Mouse (Mus musculus) Patski (cell line): ENCODE measurements around the gene Usp32. TPM values are rescaled to one million over a fixed set of nuclear protein-coding genes. Genes with fewer than 3 reads are reported as not detected.

Experiments
- ATAC-seq: fragments of 100-300 bp; one replicate; pipeline ENCODE4 v1.8.0; 2021
- CTCF ChIA-PET: fragments of 350-600 bp; sonication (Branson Sonifier 250); formaldehyde crosslinking; loops from one replicate; lab custom pipeline; 2022; ENCODE audit warnings: inconsistent platforms; lab: Charles Lee
- POLR2A ChIA-PET: fragments of 350-600 bp; sonication (Branson Sonifier 250); formaldehyde crosslinking; loops from one replicate; lab custom pipeline; 2022; ENCODE audit warnings: antibody characterized with exemption, inconsistent platforms; lab: Charles Lee
- DNase-seq: peaks from one replicate; pipeline ENCODE4 v3.0.0-alpha.2; 2011; ENCODE audit warnings: low read depth, low spot score
- H3K27me3 ChIP-seq: fragments of 371-371 bp; one replicate; pipeline ENCODE4 v1.5.1; 2021
- CTCF ChIP-seq: fragments of 100-300 bp; IDR thresholded peaks from one replicate; pipeline ENCODE4 v1.5.1; 2021
- in situ Hi-C: fragments of 300-500 bp; cut with MboI; formaldehyde crosslinking; loops from 3 replicates; pipeline ENCODE4 v1.11.1; 2018; ENCODE audit warnings: low pct_unique_long_range_greater_than_20kb, mixed read lengths
- polyA plus RNA-seq: library from polyadenylated mRNA; unstranded; gene quantifications from one replicate; pipeline ENCODE4 v1.2.3, GENCODE M21; 2021

Usp32 gene
- 36.8 TPM for polyA plus RNA-seq

DNA sequence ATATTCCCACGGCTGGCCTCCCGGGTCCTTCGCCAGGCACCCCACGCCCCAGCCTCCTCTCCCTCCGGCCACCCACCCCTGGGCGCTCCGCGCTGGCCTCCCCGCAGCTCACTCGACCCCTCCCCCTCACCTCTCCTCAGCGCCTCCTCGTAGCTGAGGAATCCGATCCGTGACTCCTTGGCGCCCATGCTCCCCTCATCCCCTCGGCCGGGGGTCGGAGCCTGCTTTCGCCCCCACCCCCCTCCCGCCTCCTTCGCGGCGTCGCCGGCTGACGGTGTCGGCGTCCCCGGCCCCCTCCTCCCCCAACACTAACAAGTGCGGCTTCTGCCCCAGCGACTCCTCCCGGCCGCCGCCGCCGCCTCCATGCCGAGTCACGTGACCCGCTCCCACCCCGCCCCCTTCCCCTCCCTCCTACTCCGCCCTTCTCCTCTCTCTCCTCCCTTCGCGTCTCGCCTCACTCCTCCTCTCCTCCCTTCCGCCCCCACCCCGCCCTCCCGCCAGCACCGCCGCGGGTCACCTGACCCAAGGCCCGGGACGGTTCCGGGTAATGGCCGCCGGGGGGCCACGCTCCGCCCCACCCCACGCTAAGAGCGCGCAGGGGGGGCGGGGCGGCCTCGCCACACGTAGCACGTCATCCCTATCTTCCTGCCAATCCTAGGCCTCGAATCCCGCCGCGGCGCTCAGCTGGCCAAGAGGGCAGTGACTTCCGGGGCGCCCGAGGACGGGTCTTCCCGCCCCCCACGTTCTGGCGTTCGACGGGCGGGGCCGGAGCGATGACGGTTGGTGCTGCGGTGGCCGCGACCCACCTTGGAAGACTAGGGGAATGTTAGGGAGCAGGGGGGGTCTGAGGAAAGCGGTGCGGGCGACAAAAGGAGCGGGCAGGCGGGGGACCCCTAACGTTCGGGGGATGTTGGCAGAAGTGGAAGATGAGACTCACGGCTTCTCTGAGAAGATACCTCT lies at the start of gene Usp32:
TSS of gene Usp32 (minus strand) at position 581 of the 960 bp plus-strand sequence.
- H3K27me3 ChIP-seq = no peaks in the 10 kb centered on the region
- ChIA-PET POLR2A (interaction anchor here (0.6 to 0.8 kb wide), 2 partner anchors 16 to 309 kb away, joined by 3 to 5 read pairs; no protein-coding TSS in a partner anchor), CTCF (no interaction called here)
- TF ChIP-seq CTCF = no peak
- in situ Hi-C loops = no loop called here
- DNase-seq (peak; percentile 80), ATAC-seq (peak; percentile 94)

DNA sequence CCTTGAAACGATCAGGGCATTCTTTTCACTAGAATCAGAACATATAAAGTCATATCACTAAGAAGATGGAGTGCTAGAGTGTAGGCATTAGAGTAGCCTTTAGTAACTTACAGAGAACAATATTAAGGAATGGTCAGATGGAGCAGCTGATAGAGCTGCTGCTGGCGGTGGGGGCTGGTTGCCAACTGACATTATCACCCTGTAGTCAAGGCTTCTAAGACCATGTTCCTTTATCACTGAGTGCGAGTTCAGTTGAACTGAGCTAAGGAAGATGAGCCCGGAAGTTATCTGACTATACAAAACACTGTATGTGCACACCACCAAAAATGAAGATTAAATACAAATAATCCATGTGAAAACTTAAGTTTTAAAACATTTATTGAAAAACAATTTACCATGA lies 49.1 kb upstream of the Usp32 start:
- ChIA-PET POLR2A (interaction anchor here (0.7 kb wide), 1 partner anchor 13 kb away, joined by 3 read pairs; no protein-coding TSS in a partner anchor), CTCF (interaction anchor here (1.2 kb wide), 2 partner anchors 13 to 19 kb away, joined by 3 to 4 read pairs; partner anchors contain the start of gene 1700125H20Rik)
- TF ChIP-seq CTCF = no peak
- H3K27me3 ChIP-seq = no peaks in the 10 kb centered on the region
- no peak for ATAC-seq
- DNase-seq = no peak
- in situ Hi-C loops = no loop called here

DNA sequence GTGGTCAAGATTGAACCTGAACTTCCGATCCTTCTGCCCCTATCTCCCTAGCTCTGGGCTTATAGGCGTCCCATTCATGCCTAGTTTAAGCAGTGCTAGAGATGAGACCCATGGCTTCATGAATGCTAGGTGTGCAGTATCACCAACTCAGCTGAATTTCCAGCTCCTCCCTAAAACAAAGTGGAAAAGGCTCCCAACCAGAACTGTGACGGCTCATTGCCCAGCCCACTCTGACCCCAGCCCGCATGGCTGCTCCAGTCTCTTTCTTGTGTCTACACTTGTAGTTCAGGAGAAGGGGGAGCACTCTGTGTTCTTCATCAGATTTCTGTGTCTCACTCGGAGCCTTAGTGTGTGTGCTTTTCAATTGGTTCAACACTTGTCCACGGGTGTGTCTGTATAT lies 44.9 kb upstream of the Usp32 start:
- no peak for TF ChIP-seq CTCF
- in situ Hi-C loops = no loop called here
- ATAC-seq (no peak), DNase-seq (no peak)
- ChIA-PET CTCF (interaction anchor here (0.6 to 2.3 kb wide), 6 partner anchors 9 to 149 kb away, joined by 3 to 11 read pairs (median 4); partner anchors contain the start of gene 1700125H20Rik), POLR2A (interaction anchor here (0.6 kb wide), 1 partner anchor 35 kb away, joined by 4 read pairs; no protein-coding TSS in a partner anchor)
- no peaks in the 10 kb centered on the region for H3K27me3 ChIP-seq

DNA sequence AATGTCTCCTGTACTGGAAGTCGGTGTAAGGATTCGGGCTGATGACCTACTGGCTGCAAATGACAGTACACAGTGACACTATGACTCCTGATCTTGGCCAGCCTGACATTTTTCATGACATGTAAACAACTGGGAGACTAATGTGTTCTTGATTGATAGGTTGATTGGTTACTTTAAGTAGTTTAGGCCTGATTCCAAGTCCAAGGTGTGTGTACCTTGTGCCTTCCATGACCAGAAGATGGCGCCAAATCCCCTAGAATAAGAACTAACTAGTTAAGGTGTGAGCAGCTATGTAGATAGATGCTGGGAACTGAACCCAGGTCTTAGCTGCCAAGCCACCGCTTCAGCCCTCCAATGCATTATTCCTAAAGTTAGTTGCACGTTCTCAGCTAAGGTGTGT lies 44.1 kb upstream of the Usp32 start:
- in situ Hi-C loops = no loop called here
- ATAC-seq (no peak), DNase-seq (peak; percentile 12)
- POLR2A ChIA-PET = no interaction called here
- TF ChIP-seq CTCF = peak; percentile 65
- H3K27me3 ChIP-seq = no peaks in the 10 kb centered on the region
- CTCF ChIA-PET = interaction anchor here (0.6 to 2.3 kb wide), 6 partner anchors 8 to 150 kb away, joined by 3 to 11 read pairs (median 4); partner anchors contain the start of gene 1700125H20Rik

DNA sequence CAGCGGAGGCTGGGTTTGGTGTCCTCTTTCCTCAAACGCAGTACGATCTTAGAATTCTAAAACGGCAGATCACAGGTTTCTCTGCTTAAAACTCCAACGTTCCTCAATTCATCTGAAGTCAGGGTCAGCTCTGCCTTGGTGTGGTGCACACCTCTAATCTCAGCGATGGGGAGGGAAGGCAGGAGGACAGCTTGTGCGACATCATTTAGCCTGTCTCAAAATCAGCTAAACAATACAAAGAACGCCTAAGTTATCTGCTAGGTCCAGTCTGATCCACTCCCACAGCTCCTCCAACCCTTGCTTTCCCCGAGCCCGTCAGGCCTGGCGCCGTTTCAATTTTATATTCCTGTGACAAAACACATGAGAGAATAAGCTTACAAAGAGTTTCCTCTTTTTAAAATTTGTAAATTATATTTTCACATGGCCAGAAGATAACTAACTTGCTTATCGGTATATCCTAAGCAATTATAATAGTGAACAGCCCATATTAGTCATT lies 43.4 kb upstream of the Usp32 start:
- no peak for TF ChIP-seq CTCF
- no peaks in the 10 kb centered on the region for H3K27me3 ChIP-seq
- in situ Hi-C loops = no loop called here
- DNase-seq = no peak
- POLR2A ChIA-PET = interaction anchor here (0.7 kb wide), 1 partner anchor 19 kb away, joined by 3 read pairs; no protein-coding TSS in a partner anchor
- no peak for ATAC-seq
- CTCF ChIA-PET = interaction anchor here (1.2 to 2.3 kb wide), 4 partner anchors 8 to 78 kb away, joined by 4 to 11 read pairs (median 5); no protein-coding TSS in a partner anchor

DNA sequence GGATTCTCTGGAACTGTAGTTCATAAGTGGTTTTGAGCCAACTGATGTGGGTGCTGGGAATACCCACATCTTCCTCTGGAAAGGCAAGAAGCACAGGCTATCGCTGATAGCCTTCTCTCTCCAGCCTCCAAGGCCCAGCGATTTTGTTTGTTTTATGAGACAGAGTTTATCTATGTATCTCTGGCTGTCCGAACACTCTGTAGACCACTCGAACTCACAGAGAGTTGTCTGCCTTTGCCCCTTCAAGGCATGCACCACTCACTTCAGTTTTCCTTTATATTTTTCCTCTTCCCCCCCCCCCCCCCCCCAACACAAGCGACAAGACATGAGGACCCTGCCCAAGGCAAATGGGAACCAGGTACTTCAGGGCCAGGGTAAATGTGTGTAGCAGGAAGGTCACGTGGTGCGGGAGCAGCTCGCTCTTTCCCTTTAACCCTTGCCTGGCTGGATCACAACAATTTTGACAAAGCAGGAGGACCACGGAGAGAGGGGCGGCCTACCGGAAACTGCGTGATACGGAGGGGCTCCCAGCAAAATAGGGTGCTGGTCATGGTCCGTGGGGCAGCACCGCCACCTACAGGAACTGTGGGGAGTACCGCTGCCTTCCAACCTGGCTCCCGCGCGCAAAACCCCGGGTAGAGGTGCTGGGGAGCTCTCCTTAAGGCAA lies 42.8 kb upstream of the Usp32 start:
- no peaks in the 10 kb centered on the region for H3K27me3 ChIP-seq
- in situ Hi-C loops = no loop called here
- ChIA-PET POLR2A (interaction anchor here (0.7 kb wide), 1 partner anchor 19 kb away, joined by 3 read pairs; no protein-coding TSS in a partner anchor), CTCF (interaction anchor here (1.2 to 1.4 kb wide), 2 partner anchors 9 to 15 kb away, joined by 4 to 5 read pairs; no protein-coding TSS in a partner anchor)
- DNase-seq (no peak), ATAC-seq (no peak)
- TF ChIP-seq CTCF = peak; percentile 22

DNA sequence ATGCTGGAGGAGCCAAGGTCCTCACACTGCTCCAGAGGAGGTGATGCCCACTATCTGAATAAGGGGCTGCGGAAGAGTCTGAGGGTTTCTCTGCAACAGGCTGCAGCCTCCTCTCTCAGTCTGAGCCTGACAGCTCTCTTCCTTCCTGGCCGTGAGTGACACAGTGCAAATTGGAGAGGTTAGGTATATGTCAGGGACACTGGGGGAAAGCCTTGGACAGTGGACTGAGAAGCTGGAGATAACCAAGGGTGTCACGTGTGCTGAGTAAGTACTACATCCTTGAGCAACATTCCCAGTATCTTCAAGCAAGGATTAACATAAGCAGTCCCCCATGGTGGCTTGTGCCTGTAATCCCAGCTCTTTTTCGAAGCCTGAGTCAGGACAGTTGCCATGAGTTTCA lies 38.5 kb upstream of the Usp32 start:
- in situ Hi-C loops = no loop called here
- ATAC-seq (no peak), DNase-seq (no peak)
- no peak for TF ChIP-seq CTCF
- ChIA-PET CTCF (no interaction called here), POLR2A (no interaction called here)
- no peaks in the 10 kb centered on the region for H3K27me3 ChIP-seq

DNA sequence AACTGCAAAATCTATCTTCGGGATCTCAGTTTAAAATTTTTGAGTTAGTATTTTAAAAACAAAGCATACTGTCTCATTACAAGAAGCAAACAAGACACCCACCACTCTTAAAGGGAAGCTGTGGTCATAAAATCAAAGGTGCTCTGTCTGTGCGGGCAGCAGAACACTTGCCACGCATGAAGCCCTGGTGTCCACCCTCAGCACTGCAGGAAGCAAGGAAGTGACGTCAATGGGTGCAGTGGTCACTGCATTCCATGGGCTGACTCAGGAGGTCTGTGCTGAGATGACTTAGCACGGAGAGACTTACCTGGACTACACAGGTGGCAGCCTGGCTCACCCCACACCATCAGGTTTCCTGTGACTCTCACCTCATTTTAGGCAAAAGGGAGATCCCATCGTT lies 37.8 kb upstream of the Usp32 start:
- ChIA-PET CTCF (no interaction called here), POLR2A (no interaction called here)
- TF ChIP-seq CTCF = no peak
- no peak for ATAC-seq
- in situ Hi-C loops = no loop called here
- no peaks in the 10 kb centered on the region for H3K27me3 ChIP-seq
- no peak for DNase-seq

DNA sequence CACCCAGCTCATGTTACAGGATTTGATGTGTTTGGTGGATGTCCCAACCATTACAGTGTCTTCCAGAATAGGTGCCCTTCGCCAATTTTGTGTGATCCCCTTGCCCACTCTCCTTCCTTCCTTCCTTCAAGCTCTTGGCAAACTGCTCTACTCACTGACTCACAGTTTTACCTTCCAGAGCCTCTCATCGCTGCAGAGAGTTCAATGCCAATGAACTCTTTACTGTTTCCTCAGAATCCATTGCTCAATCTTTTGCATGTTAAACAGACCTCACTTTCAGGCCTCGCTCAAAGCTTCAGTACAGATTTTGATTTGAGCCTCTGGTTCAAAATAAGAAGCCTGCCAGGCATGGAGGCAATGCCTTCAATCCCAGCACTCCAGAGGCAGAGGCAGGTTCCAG lies 36.0 kb upstream of the Usp32 start:
- ATAC-seq (no peak), DNase-seq (no peak)
- ChIA-PET POLR2A (interaction anchor here (1.0 kb wide), 1 partner anchor 14 kb away, joined by 3 read pairs; no protein-coding TSS in a partner anchor), CTCF (interaction anchor here (1.0 to 1.2 kb wide), 2 partner anchors 9 to 13 kb away, joined by 3 to 5 read pairs; no protein-coding TSS in a partner anchor)
- in situ Hi-C loops = no loop called here
- no peaks in the 10 kb centered on the region for H3K27me3 ChIP-seq
- no peak for TF ChIP-seq CTCF

DNA sequence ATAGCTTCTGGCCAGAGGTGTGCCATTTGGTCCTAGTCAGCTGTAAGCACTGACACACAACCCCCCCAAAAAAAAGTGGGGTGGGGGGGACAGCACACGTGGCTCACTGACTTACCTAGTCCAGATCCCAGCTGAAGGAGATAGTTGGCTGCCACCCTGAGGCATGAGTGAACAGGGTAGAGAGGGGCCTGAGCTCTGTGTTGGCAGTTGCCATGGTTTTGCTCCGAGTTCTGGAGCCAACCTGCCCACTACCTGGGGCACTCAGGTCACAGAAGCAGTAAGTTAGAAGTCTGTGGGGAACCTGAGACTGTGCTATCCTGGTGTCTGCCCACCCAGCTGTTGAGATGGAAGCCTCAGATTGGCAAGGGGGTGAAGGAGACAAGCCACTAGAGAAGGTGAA lies 30.9 kb upstream of the Usp32 start:
- ChIA-PET CTCF (interaction anchor here (0.9 to 1.7 kb wide), 5 partner anchors 9 to 165 kb away, joined by 3 to 6 read pairs (median 3); no protein-coding TSS in a partner anchor), POLR2A (interaction anchor here (0.6 kb wide), 1 partner anchor 685 kb away, joined by 5 read pairs; no protein-coding TSS in a partner anchor)
- DNase-seq (no peak), ATAC-seq (no peak)
- TF ChIP-seq CTCF = no peak
- in situ Hi-C loops = loop anchor here (5.0 kb wide), 2 partner anchors 86 to 181 kb away; partner anchors contain the start of gene Bcas3
- no peaks in the 10 kb centered on the region for H3K27me3 ChIP-seq
